Mouse (Mus musculus) kidney, embryonic 14.5 days (tissue): Measurements from ENCODE around the gene Gnaq. TPM values are rescaled to one million over a fixed set of nuclear protein-coding genes. Genes with fewer than 3 reads are reported as not detected.

ENCODE experiments used
- ATAC-seq: fragments of 200-750 bp; cut with Nextera tagmentation; 2 replicates; pipeline ENCODE4 v1.8.0; 2017; ENCODE audit warnings: moderate number of reproducible peaks, mild to moderate bottlenecking, moderate TSS enrichment, moderate library complexity; ENCODE audit not compliant: low FRiP score, low TSS enrichment
- H3K27ac ChIP-seq: fragments of 300-500 bp; sonication (generic); 2 replicates; pipeline ENCODE4 v1.5.1; 2014; ENCODE audit warnings: low read depth, mild to moderate bottlenecking, low read length, moderate library complexity, mixed read lengths
- H3K27me3 ChIP-seq: fragments of 300-500 bp; sonication (generic); 2 replicates; pipeline ENCODE4 v1.6.1; 2014; ENCODE audit warnings: mild to moderate bottlenecking, low read length; ENCODE audit not compliant: control insufficient read depth, insufficient read depth
- H3K36me3 ChIP-seq: fragments of 300-500 bp; sonication (generic); 2 replicates; pipeline ENCODE4 v1.6.1; 2014; ENCODE audit warnings: low read length, mixed read lengths; ENCODE audit not compliant: control insufficient read depth, insufficient read depth
- H3K4me1 ChIP-seq: fragments of 300-500 bp; sonication (generic); 2 replicates; pipeline ENCODE4 v1.6.1; 2014; ENCODE audit warnings: low read length, mixed read lengths; ENCODE audit not compliant: control insufficient read depth, insufficient read depth
- H3K4me2 ChIP-seq: fragments of 300-500 bp; sonication (generic); replicated peaks from 2 replicates; pipeline ENCODE4 v1.6.1; 2014; ENCODE audit warnings: low read depth, mild to moderate bottlenecking, low read length
- H3K4me3 ChIP-seq: fragments of 300-500 bp; sonication (generic); 2 replicates; pipeline ENCODE4 v1.5.1; 2014; ENCODE audit warnings: mild to moderate bottlenecking, low read length
- H3K9ac ChIP-seq: fragments of 300-500 bp; sonication (generic); 2 replicates; pipeline ENCODE4 v1.6.1; 2014; ENCODE audit warnings: low read depth, mild to moderate bottlenecking, low read length, moderate library complexity
- H3K9me3 ChIP-seq: fragments of 300-500 bp; sonication (generic); 2 replicates; pipeline ENCODE4 v1.6.1; 2016; ENCODE audit warnings: low read length; ENCODE audit not compliant: control insufficient read depth
- WGBS: fragments of 180-500 bp; shearing (Covaris S2); extraction: QIAGEN DNeasy Blood & Tissue Kit; methylation state at CpG from one replicate; pipeline ENCODE4 v1.1.7; 2014; 5-methylcytosine and 5-hydroxymethylcytosine counted together
- polyA plus RNA-seq: library from polyadenylated mRNA; unstranded; fragments of >200 nt; fragmentation: Nextera tagmentation; extraction: Ambion mirVana; gene quantifications from 2 replicates; pipeline ENCODE4 v1.2.1, GENCODE M21; 2014

Gene Gnaq
- polyA plus RNA-seq, 1 experiment from 2014 or later = 18.3 TPM

DNA sequence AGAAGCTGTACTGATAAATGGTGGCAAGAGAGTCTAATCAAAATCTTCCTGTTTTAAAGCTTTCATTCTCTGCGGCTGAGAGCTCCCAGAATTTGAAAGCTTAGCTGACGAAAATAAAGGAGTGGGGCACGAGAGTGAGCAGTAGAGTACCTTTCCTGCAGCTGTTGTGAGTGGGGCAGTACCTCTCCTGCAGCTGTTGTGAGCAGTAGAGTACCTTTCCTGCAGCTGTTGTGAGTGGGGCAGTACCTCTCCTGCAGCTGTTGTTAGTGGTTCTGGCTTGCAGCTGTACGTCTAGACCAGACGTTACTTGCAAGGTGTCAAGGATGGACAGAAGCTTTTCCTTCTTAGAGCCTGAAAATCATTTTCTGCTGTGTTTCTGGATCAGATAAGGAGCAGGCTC lies 119.2 kb downstream of the Gnaq start:
- no peaks in the 10 kb centered on the region for H3K36me3 ChIP-seq
- H3K4me1 ChIP-seq = peaks cover 4% of the 10 kb centered on the region; the same call in 1 of the 2 replicates
- WGBS = 67% methylated on average over 5 of the region's 5 CpGs
- no peak overlapping the region for H3K9ac ChIP-seq
- no peak for ATAC-seq
- no peak overlapping the region for H3K4me2 ChIP-seq
- H3K27ac ChIP-seq = no peak overlapping the region
- H3K27me3 ChIP-seq = no peaks in the 10 kb centered on the region
- H3K4me3 ChIP-seq = no peak overlapping the region
- no peaks in the 10 kb centered on the region for H3K9me3 ChIP-seq

- Histone ChIP-seq H3K27ac (no peak overlapping the region), H3K27me3 (no peaks in the 10 kb centered on the region), H3K4me3 (no peak overlapping the region), H3K4me1 (peaks cover 4% of the 10 kb centered on the region; the same call in 1 of the 2 replicates), H3K9me3 (no peaks in the 10 kb centered on the region), H3K36me3 (no peaks in the 10 kb centered on the region), H3K4me2 (no peak overlapping the region), H3K9ac (no peak overlapping the region)
- 75% methylated on average over 4 of the region's 4 CpGs for WGBS
- no peak for ATAC-seq
Observed at GRCm38 (mm10) chr19:16252696-16253095, 120.1 kb downstream of the Gnaq start.

GRCm38 (mm10) chr19:16254881-16255280 lies 122.2 kb downstream of the Gnaq start:
- 86% methylated on average over 1 of the region's 1 CpGs for WGBS

GRCm38 (mm10) chr19:16255294-16255693 lies 122.7 kb downstream of the Gnaq start:
- Histone ChIP-seq H3K27me3 (no peaks in the 10 kb centered on the region), H3K4me2 (no peak overlapping the region), H3K4me1 (peaks cover 12% of the 10 kb centered on the region; the same call in 1 of the 2 replicates), H3K9me3 (no peaks in the 10 kb centered on the region), H3K27ac (no peak overlapping the region), H3K36me3 (no peaks in the 10 kb centered on the region), H3K9ac (no peak overlapping the region), H3K4me3 (no peak overlapping the region)
- ATAC-seq = no peak
- 87% methylated on average over 2 of the region's 2 CpGs for WGBS

More at GRCm38 (mm10) chr19:16254881-16255280, 122.2 kb downstream of the Gnaq start:
- H3K27me3 ChIP-seq = no peaks in the 10 kb centered on the region
- H3K9me3 ChIP-seq = no peaks in the 10 kb centered on the region
- no peak overlapping the region for H3K4me3 ChIP-seq
- no peak overlapping the region for H3K9ac ChIP-seq
- H3K4me2 ChIP-seq = no peak overlapping the region
- H3K36me3 ChIP-seq = no peaks in the 10 kb centered on the region
- no peak overlapping the region for H3K27ac ChIP-seq
- ATAC-seq = no peak
- peaks cover 12% of the 10 kb centered on the region; the same call in 1 of the 2 replicates for H3K4me1 ChIP-seq

GRCm38 (mm10) chr19:16258766-16259355 lies 126.2 kb downstream of the Gnaq start:
- ATAC-seq = no peak

GRCm38 (mm10) chr19:16259786-16260434 lies 127.3 kb downstream of the Gnaq start:
- ATAC-seq = no peak
- no peak overlapping the region for H3K4me2 ChIP-seq
- WGBS = 77% methylated on average over 6 of the region's 6 CpGs
- H3K27ac ChIP-seq = no peak overlapping the region
- no peaks in the 10 kb centered on the region for H3K36me3 ChIP-seq
- H3K4me1 ChIP-seq = peaks cover 8% of the 10 kb centered on the region; the same call in 1 of the 2 replicates
- H3K9me3 ChIP-seq = no peaks in the 10 kb centered on the region
- no peak overlapping the region for H3K9ac ChIP-seq
- H3K27me3 ChIP-seq = no peaks in the 10 kb centered on the region
- H3K4me3 ChIP-seq = no peak overlapping the region

More at GRCm38 (mm10) chr19:16258766-16259355, 126.2 kb downstream of the Gnaq start:
- Histone ChIP-seq H3K9ac (no peak overlapping the region), H3K27ac (no peak overlapping the region), H3K27me3 (no peaks in the 10 kb centered on the region), H3K36me3 (no peaks in the 10 kb centered on the region), H3K9me3 (no peaks in the 10 kb centered on the region), H3K4me1 (peaks cover 8% of the 10 kb centered on the region; the same call in 1 of the 2 replicates), H3K4me3 (no peak overlapping the region), H3K4me2 (no peak overlapping the region)

- H3K9me3 ChIP-seq = no peaks in the 10 kb centered on the region
- no peaks in the 10 kb centered on the region for H3K27me3 ChIP-seq
- H3K4me2 ChIP-seq = no peak overlapping the region
- peaks cover 8% of the 10 kb centered on the region; the same call in 1 of the 2 replicates for H3K4me1 ChIP-seq
- H3K27ac ChIP-seq = no peak overlapping the region
- H3K36me3 ChIP-seq = no peaks in the 10 kb centered on the region
- WGBS = 80% methylated on average over 2 of the region's 2 CpGs
- H3K4me3 ChIP-seq = no peak overlapping the region
- no peak overlapping the region for H3K9ac ChIP-seq
- no peak for ATAC-seq
Observed at GRCm38 (mm10) chr19:16260435-16260832, 127.8 kb downstream of the Gnaq start.

- WGBS = 88% methylated on average over 1 of the region's 1 CpGs
- ATAC-seq = no peak
- H3K4me2 ChIP-seq = no peak overlapping the region
- H3K27me3 ChIP-seq = no peaks in the 10 kb centered on the region
- H3K27ac ChIP-seq = no peak overlapping the region
- no peak overlapping the region for H3K4me3 ChIP-seq
- no peak overlapping the region for H3K9ac ChIP-seq
- no peaks in the 10 kb centered on the region for H3K9me3 ChIP-seq
- no peaks in the 10 kb centered on the region for H3K36me3 ChIP-seq
- peaks cover 8% of the 10 kb centered on the region; the same call in 1 of the 2 replicates for H3K4me1 ChIP-seq
Observed at GRCm38 (mm10) chr19:16260973-16261372, 128.3 kb downstream of the Gnaq start.

DNA sequence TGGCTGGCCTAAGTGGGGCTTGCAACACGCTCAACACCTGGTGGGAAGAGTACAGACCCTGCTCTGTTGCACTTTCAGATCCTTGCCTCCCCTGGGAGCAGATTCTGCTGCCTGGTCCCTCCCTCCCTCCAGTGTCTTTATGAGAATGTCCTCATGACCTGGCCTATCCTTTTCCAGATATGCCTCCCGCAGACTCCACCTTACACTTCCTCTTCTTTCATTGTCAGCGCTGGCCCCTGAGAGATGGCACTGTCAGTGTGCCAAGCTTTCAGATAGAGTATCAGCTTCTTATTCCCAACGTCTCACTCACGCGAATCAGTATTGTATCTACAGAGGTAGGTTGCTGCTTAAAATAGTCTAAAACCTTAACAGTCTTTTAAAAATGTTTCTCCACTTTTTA lies 129.0 kb downstream of the Gnaq start:
- H3K4me2 ChIP-seq = no peak overlapping the region
- no peak overlapping the region for H3K9ac ChIP-seq
- no peaks in the 10 kb centered on the region for H3K9me3 ChIP-seq
- peaks cover 8% of the 10 kb centered on the region; the same call in 1 of the 2 replicates for H3K4me1 ChIP-seq
- no peak overlapping the region for H3K27ac ChIP-seq
- no peaks in the 10 kb centered on the region for H3K36me3 ChIP-seq
- no peak for ATAC-seq
- WGBS = 88% methylated on average over 6 of the region's 6 CpGs
- no peak overlapping the region for H3K4me3 ChIP-seq
- H3K27me3 ChIP-seq = no peaks in the 10 kb centered on the region
